Mouse (Mus musculus): ENCODE results near the gene Pphln1.
"Not testable (repeated sequence)": the region's sequence is repeated elsewhere in the genome, so short reads cannot be mapped to it uniquely, and the experiment has no call there.

Gene Pphln1

GRCm38 (mm10) chr15:93397826-93398698, at the start of gene Pphln1, which contains the start of gene Zcrb1:
Pphln1 (plus strand) TSS chr15:93398350.
Zcrb1 (minus strand) TSS chr15:93398334.
- DNase-seq (ENCODE audit: low spot score in 2 of 2): peak; percentile 75 to 77

DNA sequence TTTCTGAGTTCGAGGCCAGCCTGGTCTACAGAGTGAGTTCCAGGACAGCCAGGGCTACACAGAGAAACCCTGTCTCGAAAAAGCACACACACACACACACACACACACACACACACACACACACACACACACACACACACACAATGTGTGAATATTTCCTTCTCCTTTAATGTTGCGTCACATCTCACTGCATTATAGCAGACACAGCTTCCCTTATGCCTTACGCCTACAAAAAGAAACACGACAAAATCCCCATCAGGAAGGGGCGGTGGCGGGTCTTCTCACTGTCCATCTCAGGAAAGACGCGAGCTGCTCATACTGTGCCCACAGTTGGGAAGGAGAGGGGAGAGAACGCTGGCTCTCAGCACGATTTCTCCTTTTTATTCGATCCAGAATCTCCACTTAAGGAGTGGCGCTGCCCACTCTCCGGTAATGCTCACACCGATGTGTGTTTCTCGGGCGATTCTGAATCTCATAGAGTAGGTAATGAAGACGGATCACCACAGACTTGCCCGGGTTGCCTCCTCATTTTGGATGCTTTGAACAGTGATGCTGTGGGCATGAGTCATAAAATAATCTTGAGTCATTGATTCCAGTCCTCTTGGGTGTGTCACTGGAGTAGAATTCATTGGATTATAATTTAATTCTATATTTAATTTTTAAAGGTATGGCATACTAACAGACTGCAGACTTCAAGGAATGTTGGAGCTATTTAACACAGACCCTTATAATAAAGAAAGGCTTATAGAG, 39.6 kb upstream of the Pphln1 start:
- DNase-seq (ENCODE audit: low spot score in 2 of 2): no peak

DNA sequence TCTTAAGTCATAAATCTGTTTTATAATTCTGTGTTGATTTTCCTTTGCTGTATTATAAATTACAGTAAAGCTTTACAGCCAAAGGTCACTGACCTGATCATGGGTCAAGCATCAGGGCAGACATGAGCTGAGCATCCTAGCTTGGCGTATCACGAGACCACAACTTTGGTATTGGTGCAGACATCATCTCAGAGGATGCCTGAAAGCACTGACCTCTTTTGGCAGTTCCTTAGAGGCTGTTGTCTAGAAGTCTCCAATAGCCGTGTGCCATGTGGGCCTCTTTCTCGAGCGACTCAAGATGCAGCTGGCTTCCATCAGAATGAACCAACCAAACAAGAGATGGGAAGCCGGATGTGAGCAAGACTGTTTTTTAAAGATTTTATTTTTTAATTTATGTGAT, 32.6 kb upstream of the Pphln1 start:
- DNase-seq (ENCODE audit: low spot score in 2 of 2): no peak

DNA sequence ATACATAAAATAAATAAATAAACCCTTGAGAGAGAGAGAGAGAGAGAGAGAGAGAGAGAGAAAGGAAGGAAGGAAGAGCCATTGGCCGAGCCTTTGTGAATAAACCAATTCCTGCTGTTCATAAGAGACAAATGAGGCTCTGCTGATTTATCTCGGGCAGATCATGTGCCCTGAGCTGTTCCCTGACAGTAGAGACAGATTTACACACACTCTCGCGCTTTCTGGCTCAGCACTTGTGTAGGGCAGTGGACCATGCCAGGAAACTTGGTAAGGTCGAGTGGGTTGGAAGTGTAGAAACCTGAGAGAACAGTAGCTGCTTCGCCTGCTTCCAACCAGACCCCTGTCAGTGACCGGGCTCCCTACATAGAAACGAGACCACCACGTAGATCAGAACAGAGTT, 29.6 kb upstream of the Pphln1 start:
- DNase-seq (ENCODE audit: low spot score in 2 of 2): no peak

DNA sequence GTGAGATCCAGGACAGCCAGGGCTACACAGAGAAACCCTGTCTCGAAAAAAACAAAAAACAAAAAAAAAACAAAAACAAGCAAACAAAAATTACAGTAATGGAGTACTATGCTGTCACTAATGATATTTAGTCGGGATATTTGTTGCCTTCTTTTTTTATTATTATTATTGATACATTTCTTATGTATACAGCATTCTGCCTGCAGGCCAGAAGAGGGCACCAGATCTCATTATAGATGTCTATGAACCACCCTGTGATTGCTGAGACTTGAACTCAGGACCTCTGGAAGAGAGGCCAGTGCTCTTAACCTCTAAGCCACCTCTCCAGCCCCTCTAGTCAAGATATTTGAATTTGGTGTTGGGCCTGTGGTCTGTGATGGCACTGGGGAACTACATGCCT, 26.3 kb upstream of the Pphln1 start:
- no peak for DNase-seq (ENCODE audit: low spot score in 2 of 2)

DNA sequence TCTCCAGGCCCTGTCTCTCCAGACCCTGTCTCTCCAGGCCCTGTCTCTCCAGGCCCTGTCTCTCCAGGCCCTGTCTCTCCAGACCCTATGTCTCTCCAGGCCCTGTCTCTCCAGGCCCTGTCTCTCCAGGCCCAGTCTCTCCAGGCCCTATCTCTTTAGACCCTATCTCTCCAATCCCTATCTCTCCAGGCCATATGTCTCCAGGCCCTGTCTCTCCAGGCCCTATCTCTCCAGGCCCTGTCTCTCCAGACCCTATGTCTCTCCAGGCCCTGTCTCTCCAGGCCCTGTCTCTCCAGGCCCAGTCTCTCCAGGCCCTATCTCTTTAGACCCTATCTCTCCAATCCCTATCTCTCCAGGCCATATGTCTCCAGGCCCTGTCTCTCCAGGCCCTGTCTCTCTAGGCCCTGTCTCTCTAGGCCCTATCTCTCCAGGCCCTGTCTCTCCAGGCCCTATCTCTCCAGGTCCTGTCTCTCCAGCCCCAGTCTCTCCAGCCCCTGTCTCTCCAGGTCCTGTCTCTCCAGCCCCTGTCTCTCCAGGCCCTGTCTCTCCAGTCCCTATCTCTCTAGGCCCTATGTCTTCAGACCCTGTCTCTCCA, 25.5 kb upstream of the Pphln1 start:
- not testable (repeated sequence) for DNase-seq (ENCODE audit: low spot score in 2 of 2)

- DNase-seq (ENCODE audit: low spot score in 2 of 2): no peak
Observed at GRCm38 (mm10) chr15:93375696-93376095, 22.5 kb upstream of the Pphln1 start.

- no peak for DNase-seq (ENCODE audit: low spot score in 2 of 2)
Observed at GRCm38 (mm10) chr15:93379177-93379576, 19.0 kb upstream of the Pphln1 start.

GRCm38 (mm10) chr15:93381337-93381736, 16.8 kb upstream of the Pphln1 start:
- no peak for DNase-seq (ENCODE audit: low spot score in 2 of 2)

DNA sequence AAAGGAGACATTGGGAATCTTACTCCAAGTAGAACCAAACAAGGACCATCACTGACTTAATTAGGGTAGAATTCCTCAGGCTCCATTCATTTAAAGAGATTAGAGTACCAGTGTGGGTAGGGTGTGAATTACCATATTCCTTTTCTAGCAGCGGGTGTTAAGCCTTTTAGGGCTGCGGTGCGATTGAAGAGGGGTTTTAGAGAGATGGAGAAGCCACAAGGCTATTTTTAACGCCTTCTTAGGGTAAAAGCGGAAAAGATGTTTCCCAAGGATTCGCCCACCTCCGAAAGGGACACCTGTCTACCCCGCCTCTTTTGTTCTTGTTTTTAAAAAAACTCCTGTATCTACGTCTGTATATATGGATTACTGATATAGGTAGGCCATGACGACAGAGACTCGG, 881 bp upstream of the Pphln1 start:
- DNase-seq (ENCODE audit: low spot score in 2 of 2): no peak

- no peak for DNase-seq (ENCODE audit: low spot score in 2 of 2)
Observed at GRCm38 (mm10) chr15:93398699-93399540, 770 bp downstream of the Pphln1 start.

DNA sequence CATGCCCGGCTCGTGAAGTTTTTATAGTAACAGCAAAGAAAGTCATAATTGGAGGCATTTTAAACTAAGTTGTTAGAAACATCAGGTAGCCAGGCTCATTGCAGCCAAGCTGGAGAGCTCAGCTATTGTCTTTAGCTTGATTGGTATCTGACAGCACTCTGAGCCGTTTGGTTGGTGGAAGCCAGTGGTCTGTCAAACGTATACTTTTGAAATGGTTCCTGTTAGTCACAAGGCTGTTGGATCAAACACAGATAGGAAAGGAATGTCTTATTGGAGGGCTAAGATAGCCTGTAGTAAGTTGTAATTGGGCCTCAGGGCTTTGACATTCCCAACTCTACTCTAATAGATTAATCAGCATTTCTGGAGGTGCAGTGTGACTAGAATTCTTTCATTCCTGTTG, 3.3 kb downstream of the Pphln1 start:
- DNase-seq (ENCODE audit: low spot score in 2 of 2): no peak

DNA sequence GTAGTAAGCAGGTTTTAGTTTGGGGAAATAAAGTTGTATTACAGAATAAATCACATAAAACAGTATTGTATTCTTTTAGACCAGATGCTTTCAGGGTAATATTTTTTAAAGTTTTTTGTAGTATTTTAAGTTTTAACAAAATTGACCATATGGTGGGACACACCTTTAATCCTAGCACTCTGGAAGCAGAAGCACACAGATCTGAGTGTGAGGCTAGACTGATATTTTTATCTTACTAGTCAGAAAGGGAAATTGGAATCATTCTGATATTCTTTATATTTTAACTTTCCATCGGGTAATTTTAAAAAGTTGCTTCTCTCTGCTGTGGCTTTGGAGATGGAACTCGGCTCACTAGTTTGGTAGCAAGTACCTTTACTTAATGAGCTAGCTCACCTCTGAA, 4.6 kb downstream of the Pphln1 start:
- no peak for DNase-seq (ENCODE audit: low spot score in 2 of 2)

DNA sequence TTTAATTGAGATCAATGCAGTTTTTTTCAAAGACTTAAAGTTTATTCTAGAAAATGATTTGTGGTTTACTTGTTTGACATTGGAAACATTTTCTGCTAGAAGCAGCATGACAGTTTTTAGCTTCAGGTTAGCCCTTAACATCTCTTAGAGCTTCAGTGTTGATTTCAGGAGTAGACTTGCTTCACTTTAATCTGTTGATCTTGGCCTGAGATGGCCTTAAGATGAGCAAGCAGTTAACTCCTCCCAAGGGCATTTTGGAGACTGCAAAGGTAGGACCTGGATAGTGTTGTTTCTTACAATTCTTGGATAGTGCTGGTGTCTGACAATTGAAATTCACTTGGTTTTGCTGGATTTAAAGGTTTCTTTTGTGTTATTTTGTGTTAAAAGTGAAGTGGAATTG, 6.7 kb downstream of the Pphln1 start:
- no peak for DNase-seq (ENCODE audit: low spot score in 2 of 2)

GRCm38 (mm10) chr15:93405446-93405986, 7.4 kb downstream of the Pphln1 start:
- DNase-seq (ENCODE audit: low spot score in 2 of 2): no peak

DNA sequence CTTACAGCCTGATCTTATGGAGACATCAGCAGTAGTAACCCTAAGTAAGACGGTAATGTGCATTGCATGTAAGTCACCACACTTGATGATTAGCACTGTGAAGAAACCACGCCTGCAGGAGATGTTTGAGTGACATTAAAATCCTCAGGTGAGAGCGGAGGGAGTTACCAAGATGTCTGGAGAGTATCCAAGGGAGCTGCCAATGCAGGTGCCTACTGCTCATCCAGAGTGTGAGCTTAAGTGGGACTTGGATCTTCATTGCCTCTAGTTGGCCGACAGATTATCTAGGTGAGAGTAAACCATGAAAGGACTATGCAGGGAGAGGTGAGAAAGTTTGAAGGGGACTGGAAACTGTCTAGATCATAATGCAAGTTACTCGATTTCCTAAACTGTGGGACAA, 8.3 kb downstream of the Pphln1 start:
- no peak for DNase-seq (ENCODE audit: low spot score in 2 of 2)

DNA sequence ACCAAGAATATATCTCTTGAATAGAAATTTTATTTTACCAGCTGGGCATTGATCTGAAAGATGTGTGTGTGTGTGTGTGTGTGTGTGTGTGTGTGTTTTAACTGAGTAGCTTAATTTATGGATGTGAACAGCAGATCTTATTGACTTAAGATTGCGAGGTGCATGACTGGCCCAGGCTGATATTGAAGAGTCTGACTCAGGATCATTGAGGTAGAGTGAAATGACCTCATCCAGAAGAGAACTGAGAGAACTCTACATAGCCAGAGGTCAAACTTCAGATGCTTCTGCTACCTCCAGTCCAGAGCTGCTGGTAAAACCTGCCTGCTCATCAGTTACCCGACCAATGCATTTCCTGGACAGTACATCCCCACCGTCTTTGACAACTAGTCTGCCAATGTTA, 14.3 kb downstream of the Pphln1 start:
- no peak for DNase-seq (ENCODE audit: low spot score in 2 of 2)

GRCm38 (mm10) chr15:93414456-93414855, 16.3 kb downstream of the Pphln1 start:
- no peak for DNase-seq (ENCODE audit: low spot score in 2 of 2)

- DNase-seq (ENCODE audit: low spot score in 2 of 2): no peak
Observed at GRCm38 (mm10) chr15:93416300-93416699, 18.1 kb downstream of the Pphln1 start.

DNA sequence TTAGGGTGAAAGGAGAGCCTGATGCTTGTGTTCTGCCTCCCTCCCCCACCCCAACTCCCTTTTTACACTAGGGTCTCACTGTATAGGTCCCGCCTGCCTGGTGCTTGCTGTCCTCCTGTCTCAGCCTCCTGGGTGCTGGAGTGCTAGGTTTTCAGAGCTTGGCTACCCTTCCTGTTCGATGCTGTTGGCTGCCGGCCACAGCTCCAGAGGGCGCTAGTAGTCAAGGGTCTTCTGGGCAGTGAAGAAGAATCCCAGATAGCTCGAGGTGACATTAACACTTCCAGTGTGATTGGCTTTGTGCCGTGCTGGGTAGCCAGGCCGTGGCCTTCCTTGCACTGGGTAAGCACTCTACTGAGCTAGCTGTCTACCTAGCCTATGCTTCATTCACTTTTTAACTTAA, 22.4 kb downstream of the Pphln1 start:
- no peak for DNase-seq (ENCODE audit: low spot score in 2 of 2)

DNA sequence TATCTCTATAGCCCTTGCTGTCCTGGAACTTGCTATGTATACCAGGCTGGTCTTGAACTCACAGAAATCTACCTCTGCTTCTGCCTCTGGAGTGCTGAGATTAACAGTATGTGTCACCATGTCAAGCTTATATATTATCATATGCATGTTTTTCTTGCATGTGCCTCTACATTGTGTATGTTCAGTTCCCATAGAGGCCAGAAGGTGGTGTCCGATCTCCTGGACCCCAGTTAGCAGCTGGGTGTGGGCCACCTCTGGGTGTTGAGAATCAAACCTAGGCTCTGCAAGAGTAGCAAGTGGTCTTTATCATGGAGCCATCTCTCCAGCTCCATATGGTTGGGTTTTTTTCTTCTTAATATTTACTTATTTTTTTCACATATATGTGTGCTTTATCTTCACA, 24.4 kb downstream of the Pphln1 start:
- DNase-seq (ENCODE audit: low spot score in 2 of 2): no peak
